Mouse (Mus musculus): ENCODE measurements around the gene Sgtb.

The Sgtb gene

GRCm38 (mm10) chr13:104179176-104179888, 69.8 kb downstream of the Sgtb start:
- DNase-seq (ENCODE audit: low read depth, low spot score), result no peak

- DNase-seq (ENCODE audit: low read depth, low spot score), result no peak
Observed at GRCm38 (mm10) chr13:104187357-104187756, 77.8 kb downstream of the Sgtb start.
